Mouse (Mus musculus) limb, embryonic 15.5 days (tissue): ENCODE results near the gene Gm28998. TPM values are rescaled to one million over a fixed set of nuclear protein-coding genes. Genes with fewer than 3 reads are reported as not detected.
"Not testable (repeated sequence)": the region's sequence is repeated elsewhere in the genome, so short reads cannot be mapped to it uniquely, and the experiment has no call there.

Experiments used
- ATAC-seq: fragments of 200-750 bp; cut with Nextera tagmentation; 2 replicates; pipeline ENCODE4 v1.8.0; 2017; ENCODE audit warnings: low read depth, moderate TSS enrichment; ENCODE audit not compliant: insufficient number of reproducible peaks, low FRiP score, low TSS enrichment
- H3K27ac ChIP-seq: fragments of 300-500 bp; sonication (generic); 2 replicates; pipeline ENCODE4 v1.5.1; 2015; ENCODE audit warnings: moderate library complexity, mild to moderate bottlenecking, inconsistent platforms
- H3K27me3 ChIP-seq: fragments of 300-500 bp; sonication (generic); 2 replicates; pipeline ENCODE4 v1.6.1; 2015; ENCODE audit warnings: inconsistent platforms
- H3K36me3 ChIP-seq: fragments of 300-500 bp; sonication (generic); 2 replicates; pipeline ENCODE4 v1.6.1; 2015; ENCODE audit warnings: inconsistent platforms
- H3K4me1 ChIP-seq: fragments of 300-500 bp; sonication (generic); 2 replicates; pipeline ENCODE4 v1.6.1; 2015; ENCODE audit warnings: inconsistent platforms
- H3K4me2 ChIP-seq: fragments of 300-500 bp; sonication (generic); 2 replicates; pipeline ENCODE4 v1.6.1; 2015; ENCODE audit warnings: mild to moderate bottlenecking, inconsistent platforms
- H3K4me3 ChIP-seq: fragments of 300-500 bp; sonication (generic); 2 replicates; pipeline ENCODE4 v1.5.1; 2015; ENCODE audit warnings: mild to moderate bottlenecking, inconsistent platforms
- H3K9ac ChIP-seq: fragments of 300-500 bp; sonication (generic); 2 replicates; pipeline ENCODE4 v1.6.1; 2015; ENCODE audit warnings: inconsistent platforms
- H3K9me3 ChIP-seq: fragments of 300-500 bp; sonication (generic); 2 replicates; pipeline ENCODE4 v1.6.1; 2016; ENCODE audit warnings: inconsistent platforms
- WGBS: fragments of 180-500 bp; shearing (Covaris S2); methylation state at CpG from one replicate; pipeline ENCODE4 v1.1.7; 2015; 5-methylcytosine and 5-hydroxymethylcytosine counted together
- polyA plus RNA-seq: library from polyadenylated mRNA; unstranded; fragments of >200 nt; fragmentation: Nextera tagmentation; extraction: Ambion mirVana; gene quantifications from 2 replicates; pipeline ENCODE4 v1.2.1, GENCODE M21; 2015

Gm28998 gene
- polyA plus RNA-seq = not detected in 2 replicates

DNA sequence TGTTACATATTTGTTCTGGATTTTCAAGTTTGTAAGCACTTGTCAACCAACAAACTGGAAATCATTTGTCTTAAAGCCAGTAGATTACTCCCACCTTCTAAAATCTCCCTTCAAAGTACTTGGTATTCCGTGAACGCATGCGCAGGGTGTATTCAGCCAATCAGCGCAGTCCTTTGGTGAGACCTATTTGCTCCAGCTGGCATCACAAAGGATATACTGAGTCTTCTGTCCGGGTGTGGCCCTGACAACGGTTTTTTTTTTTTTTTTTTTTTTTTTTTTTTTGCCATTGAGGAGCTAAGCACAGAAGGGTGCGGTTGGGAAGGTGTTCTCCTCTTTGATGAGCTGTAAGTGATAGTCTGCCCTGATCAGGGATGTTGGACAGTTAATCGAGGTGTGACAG, at the start of gene Gm28998:
Gm28998 (plus strand) TSS at position 301 of the 400 bp plus-strand sequence.
- not testable (repeated sequence) for H3K4me3 ChIP-seq, H3K4me2 ChIP-seq, H3K36me3 ChIP-seq, H3K9ac ChIP-seq, H3K4me1 ChIP-seq, H3K27me3 ChIP-seq, ATAC-seq, H3K9me3 ChIP-seq, H3K27ac ChIP-seq
- WGBS = no CpG with 5 or more reads among the region's 8 CpGs

Other genes starting within 250 kb of the Gm28998 start
- gene Gm21244, start 84.5 kb upstream of the Gm28998 start, polyA plus RNA-seq = not detected in 2 replicates
- not detected in 2 replicates for gene Gm21788, start 151.2 kb downstream of the Gm28998 start, polyA plus RNA-seq